Mouse (Mus musculus) hindbrain, postnatal 0 days (tissue): ENCODE results near the gene Myt1. TPM values are rescaled to one million over a fixed set of nuclear protein-coding genes. Genes with fewer than 3 reads are reported as not detected.
A peak's percentile ranks its signal among the peaks of the same experiment; 100 is the strongest.
"Not testable (repeated sequence)": the region's sequence is repeated elsewhere in the genome, so short reads cannot be mapped to it uniquely, and the experiment has no call there.

Source experiments
- ATAC-seq: fragments of 200-750 bp; cut with Nextera tagmentation; 2 replicates; pipeline ENCODE4 v1.8.0; 2017; ENCODE audit warnings: mild to moderate bottlenecking, moderate TSS enrichment, moderate library complexity
- DNase-seq: peaks from one replicate; pipeline ENCODE4 v3.0.0-alpha.2; 2015; ENCODE audit warnings: low spot score
- H3K27ac ChIP-seq: fragments of 300-500 bp; sonication (generic); 2 replicates; pipeline ENCODE4 v1.5.1; 2014; ENCODE audit warnings: mild to moderate bottlenecking
- H3K27me3 ChIP-seq: fragments of 300-500 bp; sonication (generic); 2 replicates; pipeline ENCODE4 v1.6.1; 2014; ENCODE audit warnings: low read length, mixed read lengths; ENCODE audit not compliant: insufficient read depth
- H3K36me3 ChIP-seq: fragments of 300-500 bp; sonication (generic); 2 replicates; pipeline ENCODE4 v1.6.1; 2014; ENCODE audit warnings: low read length, mixed read lengths; ENCODE audit not compliant: insufficient read depth
- H3K4me1 ChIP-seq: fragments of 300-500 bp; sonication (generic); 2 replicates; pipeline ENCODE4 v1.6.1; 2014; ENCODE audit warnings: antibody characterized with exemption, low read length, mixed read lengths; ENCODE audit not compliant: insufficient read depth
- H3K4me2 ChIP-seq: fragments of 300-500 bp; sonication (generic); 2 replicates; pipeline ENCODE4 v1.6.1; 2014; ENCODE audit warnings: low read depth, mild to moderate bottlenecking, low read length, moderate library complexity, mixed read lengths
- H3K4me3 ChIP-seq: fragments of 300-500 bp; sonication (generic); 2 replicates; pipeline ENCODE4 v1.5.1; 2014; ENCODE audit warnings: low read length
- H3K9ac ChIP-seq: fragments of 300-500 bp; sonication (generic); replicated peaks from 2 replicates; pipeline ENCODE4 v1.6.1; 2014; ENCODE audit warnings: mild to moderate bottlenecking, low read length, moderate library complexity, mixed read lengths
- H3K9me3 ChIP-seq: fragments of 300-500 bp; sonication (generic); 2 replicates; pipeline ENCODE4 v1.6.1; 2016; ENCODE audit warnings: low read length, mixed read lengths
- CTCF ChIP-seq: IDR thresholded peaks from 2 replicates; pipeline ENCODE4 v1.5.1; 2016; ENCODE audit warnings: antibody characterized with exemption, control low read depth, low read depth
- WGBS: fragments of 180-500 bp; shearing (Covaris S2); extraction: QIAGEN DNeasy Blood & Tissue Kit; methylation state at CpG from one replicate; pipeline ENCODE4 v1.1.7; 2014; 5-methylcytosine and 5-hydroxymethylcytosine counted together
- polyA plus RNA-seq: library from polyadenylated mRNA; unstranded; fragments of >200 nt; fragmentation: Nextera tagmentation; extraction: Ambion mirVana; gene quantifications from 2 replicates; pipeline ENCODE4 v1.2.1, GENCODE M21; 2015
- total RNA-seq: library from RNA; depleted of rRNA; stranded (reverse); fragments of >200 nt; gene quantifications from 2 replicates; pipeline ENCODE4 v1.2.3, GENCODE M21; 2014

Myt1 gene
- total and polyA plus RNA-seq, 2 experiments from 2014 or later, result 11.4 to 55.2 TPM

DNA sequence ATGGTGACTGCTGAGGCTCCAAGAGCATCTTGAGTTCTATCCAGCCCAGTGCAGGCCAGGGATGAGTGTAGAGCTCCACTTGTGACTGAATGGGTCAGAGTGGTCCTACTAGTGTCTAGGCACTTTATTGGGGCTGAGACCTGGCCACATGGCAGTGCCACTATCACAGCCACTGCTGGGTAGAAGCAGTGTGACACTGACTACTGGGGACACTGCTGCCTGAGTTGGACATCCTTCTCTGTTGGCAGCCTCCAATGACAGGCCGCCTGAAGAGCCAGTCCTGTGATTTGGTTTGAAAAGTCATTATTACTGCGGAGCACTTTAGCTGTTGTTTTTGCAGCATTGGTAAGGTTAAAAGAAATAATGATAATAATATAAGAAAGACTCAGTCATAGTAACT lies 10.1 kb downstream of the Myt1 start:
- H3K9ac ChIP-seq, result no peak overlapping the region
- peaks cover 13% of the 10 kb centered on the region; the same call in 1 of the 2 replicates for H3K4me1 ChIP-seq
- H3K4me2 ChIP-seq, result no peak overlapping the region
- WGBS, result 46% methylated on average over 2 of the region's 2 CpGs
- H3K9me3 ChIP-seq, result no peaks in the 10 kb centered on the region
- DNase-seq (no peak), ATAC-seq (no peak)
- no peak for TF ChIP-seq CTCF
- no peak overlapping the region for H3K27ac ChIP-seq
- H3K4me3 ChIP-seq, result no peak overlapping the region
- H3K36me3 ChIP-seq, result no peaks in the 10 kb centered on the region
- H3K27me3 ChIP-seq, result no peaks in the 10 kb centered on the region

DNA sequence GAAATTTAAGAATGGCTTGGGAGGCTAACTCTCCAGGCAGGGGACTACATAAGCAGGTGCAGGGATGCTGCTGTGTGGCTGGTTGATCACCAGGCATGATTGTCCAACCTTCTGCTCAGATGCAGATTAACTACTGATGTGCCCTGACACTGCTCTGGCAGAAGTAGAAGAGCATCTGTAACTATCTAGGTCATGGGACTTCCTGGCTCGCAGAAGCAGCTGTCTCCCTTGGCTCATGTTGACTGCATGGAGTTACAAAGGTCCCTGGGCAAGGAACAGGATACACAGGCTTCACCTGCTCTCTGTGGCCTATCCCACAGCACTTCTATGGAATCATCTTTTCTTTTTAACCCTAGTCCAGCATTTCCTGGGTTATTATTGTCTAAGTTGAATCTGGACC lies 12.7 kb downstream of the Myt1 start:
- Histone ChIP-seq H3K27ac (no peak overlapping the region; the same call in 1 of the 2 replicates), H3K4me1 (no peaks in the 10 kb centered on the region), H3K27me3 (no peaks in the 10 kb centered on the region), H3K9ac (no peak overlapping the region), H3K36me3 (no peaks in the 10 kb centered on the region), H3K4me3 (no peak overlapping the region), H3K9me3 (no peaks in the 10 kb centered on the region), H3K4me2 (no peak overlapping the region)
- TF ChIP-seq CTCF, result no peak
- peak; percentile 79 for ATAC-seq
- 62% methylated on average over 1 of the region's 1 CpGs for WGBS
- peak; percentile 68 for DNase-seq

DNA sequence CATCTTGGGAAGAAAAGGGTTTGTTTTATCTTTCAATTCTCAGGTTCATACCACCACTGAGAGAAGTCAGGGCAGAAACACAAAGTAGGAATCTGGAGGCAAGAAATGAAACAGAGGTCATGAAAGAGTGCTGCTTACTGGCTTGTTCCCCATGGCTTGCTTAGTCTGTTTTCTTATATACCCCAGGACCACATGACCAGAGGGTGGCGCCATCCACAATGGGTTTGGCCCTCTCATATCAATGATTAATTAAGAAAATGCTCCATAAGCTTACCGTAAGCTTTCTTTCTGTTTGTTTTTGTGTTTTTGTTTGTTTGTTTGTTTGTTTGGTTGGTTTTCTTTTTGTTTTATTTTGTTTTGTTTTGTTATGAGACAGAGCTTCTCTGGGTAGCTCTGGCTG lies 14.6 kb downstream of the Myt1 start:
- 55% methylated on average over 2 of the region's 2 CpGs for WGBS
- no peaks in the 10 kb centered on the region for H3K27me3 ChIP-seq
- H3K27ac ChIP-seq, result no peak overlapping the region
- ATAC-seq, result no peak
- H3K4me3 ChIP-seq, result no peak overlapping the region
- no peak overlapping the region for H3K4me2 ChIP-seq
- no peak overlapping the region for H3K9ac ChIP-seq
- no peak for DNase-seq
- TF ChIP-seq CTCF, result 0 out of 2 replicates have a peak, but pooled peaks have one; percentile 14
- no peaks in the 10 kb centered on the region for H3K4me1 ChIP-seq
- H3K36me3 ChIP-seq, result no peaks in the 10 kb centered on the region
- H3K9me3 ChIP-seq, result no peaks in the 10 kb centered on the region

DNA sequence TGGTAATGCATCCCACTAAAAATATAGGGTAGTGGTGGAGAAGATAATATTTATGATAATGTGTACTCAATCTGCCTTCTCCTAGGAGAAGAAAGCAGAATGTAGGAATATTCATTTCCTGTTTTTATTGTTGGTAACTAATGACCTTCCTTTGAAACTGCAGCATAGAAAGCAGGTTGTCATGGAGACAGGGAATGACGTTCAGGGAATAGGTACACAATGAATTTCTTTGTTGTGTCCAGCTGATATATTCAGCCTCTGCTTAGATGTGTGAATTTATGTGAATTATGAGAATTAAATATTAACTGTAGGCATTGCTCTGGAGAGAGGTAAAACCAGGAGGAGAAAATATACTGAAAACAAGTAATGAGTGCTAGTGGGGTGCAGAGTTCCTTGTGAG lies 18.3 kb downstream of the Myt1 start:
- DNase-seq (peak; percentile 47), ATAC-seq (no peak)
- Histone ChIP-seq H3K27ac (peak overlapping the region; percentile 12; the same call in 1 of the 2 replicates), H3K4me1 (no peaks in the 10 kb centered on the region), H3K36me3 (no peaks in the 10 kb centered on the region; the same call in 1 of the 2 replicates), H3K4me3 (no peak overlapping the region), H3K27me3 (no peaks in the 10 kb centered on the region), H3K9ac (no peak overlapping the region), H3K9me3 (no peaks in the 10 kb centered on the region), H3K4me2 (no peak overlapping the region)
- TF ChIP-seq CTCF, result no peak
- 10% methylated on average over 1 of the region's 1 CpGs for WGBS

DNA sequence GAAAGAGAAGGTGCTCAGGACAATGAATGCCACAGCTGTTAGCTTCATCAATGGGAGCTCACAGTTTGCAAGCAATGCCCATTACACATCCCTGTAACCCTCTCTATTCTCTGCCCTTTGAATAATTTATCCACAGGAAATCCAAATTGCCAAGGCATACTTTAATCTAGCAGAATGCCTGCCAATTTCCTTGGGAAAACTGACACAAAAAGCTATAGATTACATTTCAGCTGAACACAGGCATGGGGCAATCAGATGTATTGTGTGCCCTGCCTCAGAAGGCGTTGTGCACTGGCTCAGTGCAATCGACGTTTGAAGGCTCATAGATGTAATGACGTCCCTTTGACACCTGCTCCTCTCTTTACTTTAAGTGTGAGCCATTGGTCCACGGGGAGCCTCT lies 24.7 kb downstream of the Myt1 start:
- H3K4me1 ChIP-seq, result no peaks in the 10 kb centered on the region
- 42% methylated on average over 5 of the region's 5 CpGs for WGBS
- no peak for TF ChIP-seq CTCF
- no peak overlapping the region for H3K27ac ChIP-seq
- DNase-seq (no peak), ATAC-seq (no peak)
- no peak overlapping the region for H3K4me3 ChIP-seq
- H3K9ac ChIP-seq, result no peak overlapping the region
- no peaks in the 10 kb centered on the region for H3K27me3 ChIP-seq
- no peak overlapping the region for H3K4me2 ChIP-seq
- H3K36me3 ChIP-seq, result peaks cover 4% of the 10 kb centered on the region; the same call in 1 of the 2 replicates
- no peaks in the 10 kb centered on the region for H3K9me3 ChIP-seq

DNA sequence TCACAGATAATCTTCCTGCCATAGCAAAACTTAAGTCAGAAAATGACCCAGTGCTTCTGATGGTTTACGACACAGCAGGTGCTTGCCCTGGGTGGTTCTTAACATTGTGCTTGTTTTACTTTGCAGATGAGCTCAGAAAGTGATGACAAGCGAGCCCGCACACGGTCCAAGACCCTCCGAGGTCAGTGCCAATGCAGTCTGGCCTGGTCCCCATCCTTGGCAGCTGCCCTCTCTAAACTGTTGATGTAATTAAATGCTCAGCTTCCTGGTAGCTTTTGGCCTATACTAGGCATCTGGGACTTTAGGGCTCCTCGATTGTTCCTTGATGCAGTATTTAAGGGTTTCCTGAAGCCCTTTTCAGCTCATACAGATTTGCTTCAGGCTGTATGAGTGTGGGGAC lies 26.3 kb downstream of the Myt1 start:
- Histone ChIP-seq H3K4me1 (no peaks in the 10 kb centered on the region), H3K27me3 (no peaks in the 10 kb centered on the region), H3K9ac (no peak overlapping the region), H3K4me3 (no peak overlapping the region), H3K9me3 (no peaks in the 10 kb centered on the region), H3K4me2 (no peak overlapping the region), H3K36me3 (0 out of 2 replicates have a peak, but pooled peaks cover 4% of the 10 kb centered on the region), H3K27ac (no peak overlapping the region)
- DNase-seq, result peak; percentile 30
- ATAC-seq, result no peak
- WGBS, result 60% methylated on average over 6 of the region's 6 CpGs
- TF ChIP-seq CTCF, result no peak

DNA sequence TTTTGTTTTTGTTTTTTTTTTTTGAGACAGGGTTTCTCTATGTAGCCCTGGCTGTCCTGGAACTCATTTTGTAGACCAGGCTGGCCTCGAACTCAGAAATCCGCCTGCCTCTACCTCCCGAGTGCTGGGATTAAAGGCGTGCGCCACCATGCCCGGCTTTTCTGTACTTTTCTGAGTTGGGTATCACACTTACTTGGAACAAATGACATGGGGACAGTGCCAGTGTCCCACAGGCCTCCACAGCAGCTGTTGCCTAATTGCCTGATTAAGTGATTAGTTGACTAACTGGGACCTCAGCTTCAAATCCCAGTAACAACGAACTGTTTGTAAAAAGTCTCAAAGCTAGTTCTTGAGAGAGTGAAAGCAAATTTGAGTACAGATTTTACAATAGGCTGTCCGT lies 30.1 kb downstream of the Myt1 start:
- H3K4me3 ChIP-seq, DNase-seq: not testable (repeated sequence)

More for the DNA sequence above, 30.1 kb downstream of the Myt1 start:
- not testable (repeated sequence) for H3K9me3 ChIP-seq, H3K27ac ChIP-seq, H3K4me2 ChIP-seq, H3K9ac ChIP-seq, H3K36me3 ChIP-seq, ATAC-seq, H3K27me3 ChIP-seq, H3K4me1 ChIP-seq
- 68% methylated on average over 8 of the region's 8 CpGs for WGBS
